Mouse (Mus musculus): ENCODE data around the gene Aak1.

DNA sequence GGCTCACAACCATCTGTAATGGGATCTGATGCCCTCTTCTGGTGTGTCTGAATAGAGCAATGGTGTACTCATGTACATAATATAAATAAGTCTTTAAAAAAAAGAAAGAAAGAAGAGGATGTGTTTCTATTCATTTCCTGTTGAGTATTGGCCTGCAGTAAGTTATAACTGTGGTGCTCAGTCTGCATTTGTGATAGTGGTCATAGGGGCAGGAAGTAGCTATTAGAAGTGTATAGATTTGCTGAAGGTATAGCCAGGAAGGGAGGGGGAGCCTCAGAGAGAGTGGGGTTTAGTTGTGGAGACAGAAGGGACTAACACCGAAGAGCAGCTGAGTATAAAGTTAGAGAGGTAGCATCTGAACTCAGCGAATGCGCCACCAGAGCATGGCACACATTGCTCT lies 15.0 kb downstream of the Aak1 start:
- TF ChIP-seq POLR2A (IDR thresholded peaks at IDR 0.05; ENCODE audit: control insufficient read depth, extremely low read depth, insufficient read depth, low read length, poor library complexity) (no peak), CTCF (IDR thresholded peaks at IDR 0.05; ENCODE audit: borderline replicate concordance, control insufficient read depth, extremely low read depth, insufficient read depth, low read length, poor library complexity) (no peak)

Data from thymus, adult 2 months (tissue).